Mouse (Mus musculus): Measurements from ENCODE around the gene Rela.
A peak's percentile ranks its signal among the peaks of the same experiment; 100 is the strongest.
"Not testable (repeated sequence)": the region's sequence is repeated elsewhere in the genome, so short reads cannot be mapped to it uniquely, and the experiment has no call there.

Rela gene

GRCm38 (mm10) chr19:5664669-5665257 lies 27.5 kb downstream of the Rela start:
- no peak for DNase-seq (ENCODE audit: low read depth, low spot score)

DNA sequence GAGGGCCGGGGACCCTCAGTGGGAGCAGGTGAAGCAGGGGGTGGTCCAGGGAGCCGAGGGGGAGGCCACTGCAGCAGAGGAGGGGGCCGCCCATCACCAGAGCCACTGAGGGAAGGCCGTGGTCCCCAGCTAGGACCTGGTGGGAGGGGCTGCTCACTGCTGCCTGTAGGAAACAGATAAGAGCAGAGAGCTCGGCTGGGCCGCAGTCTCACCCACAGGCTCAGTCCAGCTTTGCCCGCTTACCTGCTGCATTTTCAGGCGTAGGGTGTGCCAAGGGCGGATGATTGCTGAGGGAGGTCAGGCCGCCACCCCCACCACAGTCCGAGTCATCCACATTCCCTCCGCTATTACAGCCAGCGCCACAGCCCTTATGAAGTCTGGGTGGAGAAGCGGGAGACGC lies 28.2 kb downstream of the Rela start:
- no peak for DNase-seq (ENCODE audit: low read depth, low spot score)

DNA sequence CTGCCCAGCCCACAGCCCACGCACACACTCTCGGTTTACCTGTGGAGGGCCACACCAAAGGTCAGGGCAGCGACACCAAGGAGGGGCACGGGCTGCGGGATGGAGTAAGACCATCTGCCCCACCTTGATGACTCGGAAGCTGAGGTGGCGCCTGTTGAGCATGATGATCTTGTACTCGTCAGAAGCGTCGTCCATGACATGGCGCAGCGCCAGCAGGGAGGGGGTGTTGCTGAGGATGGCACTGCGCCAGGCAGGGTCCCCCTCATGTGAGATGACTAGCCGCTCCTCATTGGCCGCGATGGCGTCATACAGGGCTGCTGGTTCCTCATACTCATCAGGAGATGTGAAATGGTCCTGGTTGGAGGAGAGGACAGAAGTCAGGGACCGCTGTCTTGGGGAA lies 29.1 kb downstream of the Rela start:
- DNase-seq (ENCODE audit: low read depth, low spot score) = no peak

DNA sequence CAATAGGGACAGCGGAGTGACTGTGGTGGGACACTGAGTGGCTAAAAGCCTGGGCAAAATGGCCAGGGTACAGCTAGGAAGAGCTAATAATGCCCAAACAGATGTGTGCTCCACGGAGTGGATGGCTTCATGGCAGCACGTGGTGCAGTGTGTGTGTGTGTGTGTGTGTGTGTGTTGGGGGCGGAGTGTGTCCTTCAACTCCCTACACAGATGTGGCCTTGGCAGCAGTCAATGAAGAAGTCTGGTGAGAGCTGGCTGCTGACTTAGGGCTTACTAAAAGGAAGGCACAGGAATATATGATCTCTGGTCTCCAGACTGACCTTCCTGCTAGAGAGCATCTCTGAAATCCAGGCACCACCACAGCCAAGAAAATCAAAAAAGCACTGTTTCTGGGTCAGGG lies 31.1 kb downstream of the Rela start:
- no peak for DNase-seq (ENCODE audit: low read depth, low spot score)

DNA sequence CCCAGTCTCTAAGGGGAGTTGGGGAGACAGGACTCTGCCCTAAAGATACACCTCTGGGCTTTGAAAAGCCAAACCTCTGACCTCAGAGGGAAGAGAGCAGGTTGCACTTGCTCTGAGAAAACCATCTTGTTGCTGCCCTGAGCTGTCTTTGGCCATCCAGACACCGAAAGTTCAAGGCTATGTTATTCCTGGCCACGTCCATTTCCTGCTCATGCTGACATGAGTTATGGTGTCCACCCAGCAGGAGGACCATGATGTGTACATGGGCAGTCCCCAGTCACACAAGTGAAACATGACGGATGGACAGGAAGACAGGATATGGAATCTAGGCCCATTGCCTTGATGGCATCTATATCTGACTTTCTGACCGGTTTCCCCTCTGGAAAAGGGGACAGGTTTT lies 43.1 kb downstream of the Rela start:
- DNase-seq (ENCODE audit: low read depth, low spot score) = no peak

GRCm38 (mm10) chr19:5684236-5684635 lies 47.0 kb downstream of the Rela start:
- no peak for DNase-seq (ENCODE audit: low read depth, low spot score)

GRCm38 (mm10) chr19:5684985-5685384 lies 47.7 kb downstream of the Rela start:
- no peak for DNase-seq (ENCODE audit: low read depth, low spot score)

DNA sequence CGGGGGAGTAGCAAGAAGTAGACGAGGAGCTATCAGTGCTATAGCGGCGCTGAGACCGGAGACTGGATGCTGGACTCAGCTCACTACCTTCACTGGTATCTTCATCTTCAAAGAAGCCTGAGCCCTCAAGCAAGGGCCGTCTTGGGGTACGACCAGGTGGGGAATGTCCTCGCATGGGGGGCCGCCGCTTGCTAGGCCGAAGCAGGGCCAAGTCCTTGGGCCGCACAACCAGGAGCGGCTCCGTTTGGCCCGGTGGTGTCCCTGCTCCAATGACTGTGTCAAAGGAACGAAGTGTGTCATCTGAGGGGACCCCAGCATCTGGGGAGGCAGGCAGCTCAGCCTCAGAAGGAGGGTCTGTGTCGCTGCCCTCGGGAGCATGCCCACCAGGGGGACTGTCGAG lies 48.1 kb downstream of the Rela start:
- DNase-seq (ENCODE audit: low read depth, low spot score) = no peak

- no peak for DNase-seq (ENCODE audit: low read depth, low spot score)
Observed at GRCm38 (mm10) chr19:5685861-5686260, 48.6 kb downstream of the Rela start.

DNA sequence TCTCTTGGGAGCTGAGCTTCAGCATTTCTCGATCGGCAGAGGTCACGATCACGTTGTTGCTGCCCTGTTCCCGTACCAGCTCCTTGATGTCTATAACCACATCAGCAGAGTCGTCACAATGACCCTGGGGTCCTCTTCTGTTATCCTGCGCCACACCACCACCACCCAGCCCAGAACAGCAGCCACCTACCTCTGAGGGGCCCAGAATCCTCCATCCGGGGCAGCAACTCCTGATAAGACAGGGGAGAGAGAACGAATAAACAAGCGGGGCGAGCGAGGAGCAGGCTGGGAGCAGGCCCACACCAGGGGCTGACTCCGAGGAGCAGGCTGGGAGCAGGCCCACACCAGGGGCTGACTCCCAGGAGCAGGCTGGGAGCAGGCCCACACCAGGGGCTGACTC lies 49.2 kb downstream of the Rela start:
- DNase-seq (ENCODE audit: low read depth, low spot score) = no peak

DNA sequence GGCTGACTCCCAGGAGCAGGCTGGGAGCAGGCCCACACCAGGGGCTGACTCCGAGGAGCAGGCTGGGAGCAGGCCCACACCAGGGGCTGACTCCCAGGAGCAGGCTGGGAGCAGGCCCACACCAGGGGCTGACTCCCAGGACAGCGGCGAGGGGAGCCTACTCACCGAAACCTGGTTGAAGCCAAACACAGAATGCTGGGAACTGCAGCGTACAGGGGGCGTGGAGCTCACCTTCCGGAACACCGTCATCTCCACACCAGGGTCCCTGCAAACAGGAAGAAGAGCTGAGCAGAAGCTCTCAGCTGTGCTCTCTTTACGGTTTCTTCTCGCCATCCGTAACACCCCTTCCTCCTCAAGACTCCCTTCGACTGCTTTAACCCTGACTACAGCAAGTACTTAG lies 49.7 kb downstream of the Rela start:
- DNase-seq (ENCODE audit: low read depth, low spot score) = not testable (repeated sequence)

DNA sequence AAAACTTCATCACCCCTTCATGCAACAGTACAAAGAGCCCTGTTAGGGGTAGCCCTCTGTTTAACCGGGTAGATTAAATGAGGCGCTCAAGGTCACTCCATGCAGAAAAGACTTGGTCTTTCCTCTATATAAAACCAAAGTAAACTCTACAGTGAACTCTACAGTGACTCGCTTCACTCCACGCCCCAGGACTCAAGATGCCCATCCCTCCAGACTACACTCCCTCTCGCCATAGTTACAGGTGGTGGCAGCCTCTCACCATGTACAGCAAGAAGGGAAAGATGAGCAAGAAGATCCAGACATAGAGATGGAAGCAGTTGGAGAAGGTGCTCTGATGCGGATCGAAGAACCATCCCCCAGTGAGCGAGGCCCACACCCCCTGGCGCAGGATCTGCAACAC lies 50.5 kb downstream of the Rela start:
- no peak for DNase-seq (ENCODE audit: low read depth, low spot score)

DNA sequence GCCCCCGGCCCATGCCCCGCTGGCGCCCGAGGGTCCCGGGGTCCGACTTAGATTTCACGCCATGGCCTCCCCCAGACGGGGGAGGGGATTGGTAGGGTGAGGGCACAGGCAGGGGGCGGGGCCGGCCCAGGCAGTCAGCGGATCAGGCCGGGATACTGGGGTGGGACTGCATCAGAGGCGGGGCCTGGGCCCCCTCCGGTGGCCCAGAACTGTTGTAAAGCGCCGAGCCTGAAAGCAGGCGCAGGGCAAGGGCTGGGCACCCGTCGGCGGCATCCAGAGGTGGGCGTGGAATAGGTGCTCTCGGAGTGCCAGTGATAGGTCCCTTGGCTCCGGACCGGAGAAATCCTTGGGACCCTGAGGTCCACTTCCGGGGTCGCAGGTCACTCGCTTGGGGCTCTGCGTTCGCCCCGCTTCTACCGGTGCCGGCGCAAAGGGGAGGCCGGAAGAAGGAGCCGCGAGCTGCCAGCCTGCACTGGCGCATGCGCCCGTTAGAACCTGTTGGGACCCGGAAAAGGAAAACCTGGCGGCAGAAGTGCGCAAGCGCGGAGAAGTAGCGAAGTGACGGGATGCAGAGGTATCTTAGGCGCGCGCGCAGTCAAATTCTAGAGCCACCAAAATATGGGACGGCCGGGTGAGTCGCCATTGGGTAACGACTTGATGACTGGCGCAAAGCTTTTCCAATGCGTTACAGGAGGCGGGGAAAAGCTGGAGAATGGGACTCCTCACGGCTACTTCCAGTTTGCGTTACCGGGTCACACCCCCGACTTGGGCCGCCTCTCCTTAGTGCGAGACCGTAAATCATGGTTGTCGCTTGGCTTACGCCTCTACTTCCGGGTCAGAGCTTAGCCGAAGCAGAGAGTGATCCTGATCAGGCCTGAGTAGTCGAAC lies 51.2 kb downstream of the Rela start, which contains the start of the genes Map3k11 and Pcnx3:
Gene Map3k11 (plus strand): TSS at position 543 of the 888 bp plus-strand sequence.
Gene Pcnx3 (minus strand): TSS at position 709 of the 888 bp plus-strand sequence.
- peak; percentile 98 for DNase-seq (ENCODE audit: low read depth, low spot score)

- DNase-seq (ENCODE audit: low read depth, low spot score) = no peak
Observed at GRCm38 (mm10) chr19:5689088-5689428, 51.8 kb downstream of the Rela start.

GRCm38 (mm10) chr19:5689565-5690342 lies 52.5 kb downstream of the Rela start:
- DNase-seq (ENCODE audit: low read depth, low spot score) = peak; percentile 70

- no peak for DNase-seq (ENCODE audit: low read depth, low spot score)
Observed at GRCm38 (mm10) chr19:5690343-5690735, 53.1 kb downstream of the Rela start.

DNA sequence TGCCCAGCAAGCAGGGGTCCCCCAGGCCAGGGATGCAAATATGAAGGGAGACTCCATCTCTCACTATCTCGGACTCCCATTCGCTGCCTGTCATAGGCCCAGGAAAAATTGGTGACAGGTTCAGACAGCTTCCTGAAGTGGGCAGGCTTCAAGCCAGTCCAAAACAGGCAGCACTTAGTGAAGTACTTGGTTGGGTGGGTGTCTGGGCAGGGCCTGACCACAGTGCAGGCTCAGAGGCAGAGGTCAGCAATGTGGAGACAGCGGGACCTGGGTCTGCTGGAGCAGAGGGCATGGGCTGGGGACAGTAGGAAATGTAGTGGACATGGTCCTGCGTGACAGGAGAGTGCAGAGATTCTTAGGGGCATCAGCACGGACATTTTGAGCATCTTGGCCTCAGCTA lies 54.3 kb downstream of the Rela start:
- DNase-seq (ENCODE audit: low read depth, low spot score) = no peak

DNA sequence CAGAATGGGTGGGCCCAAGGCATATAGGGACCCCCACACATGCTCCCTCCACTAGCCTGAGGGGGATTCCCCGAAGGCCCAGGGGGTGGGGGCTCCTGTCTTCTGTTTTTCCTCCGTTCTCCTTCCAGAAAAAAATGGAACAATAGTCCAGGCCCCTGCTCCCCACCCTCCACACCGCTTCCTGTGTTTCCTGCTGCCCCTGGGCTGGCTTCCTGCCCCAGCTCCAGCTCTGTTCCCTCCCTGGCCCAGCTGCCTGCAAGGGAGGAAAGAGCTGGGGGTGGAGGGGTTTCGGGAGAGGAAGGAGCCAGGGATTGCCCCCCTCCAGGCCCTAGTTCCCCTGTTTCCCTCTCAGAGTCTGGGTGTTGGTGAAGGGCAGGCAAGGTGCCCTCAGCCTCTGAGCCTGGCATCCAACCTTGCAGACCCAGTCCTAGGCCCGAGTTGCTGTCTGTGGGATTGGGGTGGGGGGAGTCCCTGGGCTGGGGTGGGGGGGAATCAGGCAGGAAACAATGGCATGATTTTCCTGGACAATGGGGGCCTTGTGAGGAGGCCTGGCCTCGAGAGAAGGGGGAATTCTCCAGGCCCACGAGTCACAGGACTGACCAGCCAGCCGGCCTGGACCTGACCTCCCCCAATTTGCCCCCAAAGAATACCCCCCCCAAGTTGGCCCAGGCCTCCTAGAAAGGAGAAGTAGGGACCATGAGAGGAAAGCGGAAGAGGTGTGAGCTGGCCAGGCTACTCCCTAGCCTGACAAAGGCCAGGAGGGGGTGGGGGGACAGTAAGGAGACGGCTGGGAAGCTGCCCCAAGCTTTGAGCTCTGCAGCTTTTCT lies 55.0 kb downstream of the Rela start:
- no peak for DNase-seq (ENCODE audit: low read depth, low spot score)

DNA sequence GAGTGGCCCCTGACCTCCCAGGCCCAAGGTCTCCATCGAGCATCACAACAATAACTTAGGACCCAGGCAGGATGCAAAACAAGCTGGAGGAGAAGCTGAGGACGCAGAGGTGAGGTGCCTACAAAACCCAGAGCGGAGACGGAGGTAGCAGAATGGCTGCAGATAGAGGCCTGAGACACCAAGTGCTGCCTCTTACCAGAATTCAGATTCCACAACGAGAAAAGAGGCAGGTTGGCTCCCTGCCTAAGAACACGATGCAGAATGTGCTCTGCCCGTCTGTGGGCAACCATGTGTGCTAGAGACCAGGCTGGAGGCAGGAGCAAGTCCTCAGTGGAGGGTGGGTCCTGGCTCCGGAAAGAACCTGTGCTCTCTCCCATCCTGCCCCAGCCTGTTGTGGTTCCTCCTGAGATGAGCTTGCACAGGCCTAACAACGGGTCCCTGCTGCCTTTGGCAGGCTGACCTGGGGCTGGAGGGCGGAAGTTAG lies 55.7 kb downstream of the Rela start:
- no peak for DNase-seq (ENCODE audit: low read depth, low spot score)

GRCm38 (mm10) chr19:5693801-5694200 lies 56.5 kb downstream of the Rela start:
- no peak for DNase-seq (ENCODE audit: low read depth, low spot score)

- DNase-seq (ENCODE audit: low read depth, low spot score) = peak; percentile 88
Observed at GRCm38 (mm10) chr19:5695849-5696462, 58.7 kb downstream of the Rela start.
